7 mouse cellular contexts compared by ENCODE assay signal in genomic region chr12:82025901-82026633, GRCm38 (mm10).
DNase-seq lines count a peak whose midpoint lies in the region; ATAC-seq and TF ChIP-seq lines count a peak whose summit lies in the region.
"Not testable (repeated sequence)": the region's sequence is repeated elsewhere in the genome, so short reads cannot be mapped to it uniquely, and the experiment has no call there.

No protein-coding gene starts in this region.

- not testable (repeated sequence) for TF ChIP-seq CTCF in midbrain, postnatal 0 days (IDR thresholded peaks at IDR 0.05)

- not testable (repeated sequence) for H3K27me3 ChIP-seq in embryonic facial prominence, embryonic 15.5 days; forebrain, embryonic 16.5 days (replicated peaks; ENCODE audit: control insufficient read depth, insufficient read depth, low read length); heart, embryonic 16.5 days (ENCODE audit: control insufficient read depth, insufficient read depth, low read length); hindbrain, embryonic 16.5 days (replicated peaks; ENCODE audit: control insufficient read depth, insufficient read depth, low read length); midbrain, embryonic 13.5 days; midbrain, postnatal 0 days (ENCODE audit: insufficient read depth, low read length); stomach, embryonic 16.5 days (ENCODE audit: control insufficient read depth, insufficient read depth, low read length)

- no CpG with 5 or more reads among the region's 6 CpGs for WGBS in embryonic facial prominence, embryonic 15.5 days
- no CpG with 5 or more reads among the region's 6 CpGs for WGBS in forebrain, embryonic 16.5 days
- no CpG with 5 or more reads among the region's 6 CpGs for WGBS in heart, embryonic 16.5 days
- WGBS in hindbrain, embryonic 16.5 days: no CpG with 5 or more reads among the region's 6 CpGs
- WGBS in midbrain, embryonic 13.5 days: no CpG with 5 or more reads among the region's 6 CpGs
- WGBS in midbrain, postnatal 0 days: no CpG with 5 or more reads among the region's 6 CpGs
- WGBS in stomach, embryonic 16.5 days: no CpG with 5 or more reads among the region's 6 CpGs

- not testable (repeated sequence) for H3K4me1 ChIP-seq in embryonic facial prominence, embryonic 15.5 days; forebrain, embryonic 16.5 days (replicated peaks; ENCODE audit: control insufficient read depth, insufficient read depth, low read length); heart, embryonic 16.5 days (ENCODE audit: control insufficient read depth, insufficient read depth, low read length); hindbrain, embryonic 16.5 days (ENCODE audit: control insufficient read depth, insufficient read depth, low read depth, low read length); midbrain, embryonic 13.5 days (replicated peaks); midbrain, postnatal 0 days (ENCODE audit: insufficient read depth, low read length); stomach, embryonic 16.5 days (ENCODE audit: control insufficient read depth, insufficient read depth, low read length)

- ATAC-seq in embryonic facial prominence, embryonic 15.5 days (ENCODE audit: insufficient number of reproducible peaks, low FRiP score, low TSS enrichment, low read depth): peak; percentile 71
- peak; percentile 92 for ATAC-seq in forebrain, embryonic 16.5 days
- 0 out of 2 replicates have a peak, but pooled peaks have one; percentile 32 for ATAC-seq in heart, embryonic 16.5 days (replicated peaks; ENCODE audit: extremely low read depth, insufficient read depth, low FRiP score)
- ATAC-seq in hindbrain, embryonic 16.5 days: peak; percentile 95
- peak; percentile 40; the same call in 1 of the 2 replicates for ATAC-seq in midbrain, embryonic 13.5 days
- peak; percentile 85 for ATAC-seq in midbrain, postnatal 0 days (ENCODE audit: low FRiP score)
- ATAC-seq in stomach, embryonic 16.5 days (ENCODE audit: insufficient read depth, low FRiP score): 0 out of 2 replicates have a peak, but pooled peaks have one; percentile 13

- H3K9me3 ChIP-seq in embryonic facial prominence, embryonic 15.5 days (replicated peaks); forebrain, embryonic 16.5 days (ENCODE audit: control insufficient read depth, low read length); heart, embryonic 16.5 days (replicated peaks; ENCODE audit: control insufficient read depth, low read length); hindbrain, embryonic 16.5 days (ENCODE audit: control insufficient read depth, low read length); midbrain, embryonic 13.5 days; midbrain, postnatal 0 days (ENCODE audit: low read length); stomach, embryonic 16.5 days (replicated peaks; ENCODE audit: control insufficient read depth, low read length): not testable (repeated sequence)

- H3K9ac ChIP-seq in embryonic facial prominence, embryonic 15.5 days; forebrain, embryonic 16.5 days (replicated peaks; ENCODE audit: low read depth, low read length); heart, embryonic 16.5 days (ENCODE audit: low read length); hindbrain, embryonic 16.5 days (ENCODE audit: low read depth, low read length); midbrain, embryonic 13.5 days (replicated peaks); midbrain, postnatal 0 days (replicated peaks; ENCODE audit: low read length, poor library complexity, severe bottlenecking); stomach, embryonic 16.5 days (ENCODE audit: low read length): not testable (repeated sequence)

- DNase-seq in midbrain, postnatal 0 days (ENCODE audit: low spot score): not testable (repeated sequence)

- H3K36me3 ChIP-seq in embryonic facial prominence, embryonic 15.5 days; forebrain, embryonic 16.5 days (ENCODE audit: control insufficient read depth, insufficient read depth); heart, embryonic 16.5 days (ENCODE audit: control insufficient read depth, insufficient read depth); hindbrain, embryonic 16.5 days (ENCODE audit: control insufficient read depth, insufficient read depth, low read length); midbrain, embryonic 13.5 days; midbrain, postnatal 0 days (ENCODE audit: insufficient read depth, low read length); stomach, embryonic 16.5 days (ENCODE audit: control insufficient read depth, insufficient read depth, low read length): not testable (repeated sequence)

- H3K27ac ChIP-seq in embryonic facial prominence, embryonic 15.5 days (replicated peaks); forebrain, embryonic 16.5 days (ENCODE audit: low read length); heart, embryonic 16.5 days (ENCODE audit: low read length); hindbrain, embryonic 16.5 days (ENCODE audit: low read depth, low read length); midbrain, embryonic 13.5 days; midbrain, postnatal 0 days (ENCODE audit: low read depth, low read length); stomach, embryonic 16.5 days (ENCODE audit: low read length): not testable (repeated sequence)

- not testable (repeated sequence) for H3K4me3 ChIP-seq in embryonic facial prominence, embryonic 15.5 days (replicated peaks); forebrain, embryonic 16.5 days (replicated peaks; ENCODE audit: low read length); heart, embryonic 16.5 days (ENCODE audit: low read length); hindbrain, embryonic 16.5 days (ENCODE audit: low read length); midbrain, embryonic 13.5 days (replicated peaks); midbrain, postnatal 0 days (ENCODE audit: low read depth, low read length); stomach, embryonic 16.5 days (replicated peaks; ENCODE audit: low read length)

- H3K4me2 ChIP-seq in embryonic facial prominence, embryonic 15.5 days (replicated peaks); forebrain, embryonic 16.5 days (ENCODE audit: low read length); heart, embryonic 16.5 days (ENCODE audit: low read depth, low read length); hindbrain, embryonic 16.5 days (ENCODE audit: low read length); midbrain, embryonic 13.5 days (replicated peaks); midbrain, postnatal 0 days (ENCODE audit: low read depth, low read length, poor library complexity, severe bottlenecking); stomach, embryonic 16.5 days (ENCODE audit: low read depth, low read length): not testable (repeated sequence)

Comparison
In these comparisons a context has a peak if more than half of its experiments do, and no peak if none do; other contexts are left out.
1. ATAC-seq: peak in every context shown above with its lines; median percentile 95 in hindbrain, embryonic 16.5 days; 92 in forebrain, embryonic 16.5 days; 85 in midbrain, postnatal 0 days; 71 in embryonic facial prominence, embryonic 15.5 days; 40 in midbrain, embryonic 13.5 days; 32 in heart, embryonic 16.5 days; 13 in stomach, embryonic 16.5 days.